Mouse (Mus musculus) lung, adult 2 months (tissue): ENCODE results near the gene Vamp5. TPM values are rescaled to one million over a fixed set of nuclear protein-coding genes. Genes with fewer than 3 reads are reported as not detected.
A peak's percentile ranks its signal among the peaks of the same experiment; 100 is the strongest.

ENCODE experiments used
- DNase-seq: peaks from one replicate; pipeline ENCODE4 v3.0.0; 2022
- H3K4me1 ChIP-seq: fragments of 200-500 bp; 2 replicates; pipeline ENCODE4 v1.6.1; 2011; ENCODE audit warnings: low read length; ENCODE audit not compliant: control insufficient read depth, insufficient read depth
- H3K4me3 ChIP-seq: fragments of 200-500 bp; replicated peaks from 2 replicates; pipeline ENCODE3; 2011; ENCODE audit warnings: low read depth, mild to moderate bottlenecking, control low read depth, low read length; ENCODE audit errors: extremely low read depth
- CTCF ChIP-seq: fragments of 200-500 bp; IDR thresholded peaks from 2 replicates; pipeline ENCODE4 v1.5.1; 2011; ENCODE audit warnings: mild to moderate bottlenecking, low read length, control low read depth; ENCODE audit not compliant: insufficient read depth
- POLR2A ChIP-seq: fragments of 200-500 bp; IDR thresholded peaks from 2 replicates; pipeline ENCODE4 v1.6.1; 2011; ENCODE audit warnings: low read depth, mild to moderate bottlenecking, control low read depth, low read length, borderline replicate concordance; ENCODE audit errors: extremely low read depth
- WGBS: fragments of 180-500 bp; shearing (Covaris S2); methylation state at CpG from one replicate; pipeline ENCODE4 v1.1.7; 2018; 5-methylcytosine and 5-hydroxymethylcytosine counted together
- polyA plus RNA-seq: library from polyadenylated mRNA; depleted of rRNA; stranded (reverse); fragments of >200 nt; gene quantifications from 2 replicates; pipeline ENCODE4 v1.2.3, GENCODE M21; 2012

Gene Vamp5
- polyA plus RNA-seq, 1 experiment: 91.7 TPM

GRCm38 (mm10) chr6:72414076-72414756 is 33.9 kb upstream of the Vamp5 start, which contains the start of gene Ggcx:
TSS of gene Ggcx (plus strand) at chr6:72414308.
- peak; percentile 97 for DNase-seq
- TF ChIP-seq POLR2A (peak; percentile 97), CTCF (no peak)
- Histone ChIP-seq H3K4me1 (0 out of 2 replicates have a peak, but pooled peaks cover 3% of the 10 kb centered on the region), H3K4me3 (peak within 1 kb of the TSS; percentile 82)
- WGBS: under 1% methylated on average over 33 of the region's 33 CpGs

GRCm38 (mm10) chr6:72410518-72410917 is 30.2 kb upstream of the Vamp5 start:
- Histone ChIP-seq H3K4me3 (no peak overlapping the region), H3K4me1 (0 out of 2 replicates have a peak, but pooled peaks cover 3% of the 10 kb centered on the region)
- no peak for DNase-seq
- no peak for TF ChIP-seq POLR2A
- TF ChIP-seq CTCF: no peak
- 64% methylated on average over 7 of the region's 7 CpGs for WGBS

DNA sequence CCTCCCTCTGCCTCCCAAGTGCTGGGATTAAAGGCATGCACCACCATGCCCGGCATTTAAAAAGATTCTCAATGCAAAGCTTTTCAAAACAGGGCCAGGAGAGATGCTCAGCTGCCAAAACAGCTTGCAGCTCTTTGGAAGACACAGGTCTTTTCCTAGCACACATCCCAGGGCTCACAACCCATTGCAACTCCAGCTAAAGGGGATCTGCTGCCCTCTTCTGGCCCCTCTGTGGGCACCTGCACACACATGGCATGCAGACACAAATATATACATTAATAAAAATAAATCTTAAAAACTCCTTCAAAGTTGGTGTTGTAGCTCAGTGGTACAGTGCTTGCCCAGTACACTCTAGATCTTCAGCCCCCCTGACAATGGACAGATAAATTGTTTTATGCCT is 29.7 kb upstream of the Vamp5 start:
- TF ChIP-seq POLR2A (no peak), CTCF (no peak)
- whole genome bisulfite sequencing: 32% methylated on average over 1 of the region's 1 CpGs

GRCm38 (mm10) chr6:72409567-72409966 is 29.3 kb upstream of the Vamp5 start:
- DNase-seq: peak; percentile 56
- no peaks in the 10 kb centered on the region for H3K4me1 ChIP-seq
- H3K4me3 ChIP-seq: no peak overlapping the region
- TF ChIP-seq POLR2A: no peak
- TF ChIP-seq CTCF: peak; percentile 43
- 16% methylated on average over 3 of the region's 3 CpGs for WGBS

More for the DNA sequence above, 29.7 kb upstream of the Vamp5 start:
- no peak for DNase-seq
- no peak overlapping the region for H3K4me3 ChIP-seq
- 0 out of 2 replicates have a peak, but pooled peaks cover 1% of the 10 kb centered on the region for H3K4me1 ChIP-seq

DNA sequence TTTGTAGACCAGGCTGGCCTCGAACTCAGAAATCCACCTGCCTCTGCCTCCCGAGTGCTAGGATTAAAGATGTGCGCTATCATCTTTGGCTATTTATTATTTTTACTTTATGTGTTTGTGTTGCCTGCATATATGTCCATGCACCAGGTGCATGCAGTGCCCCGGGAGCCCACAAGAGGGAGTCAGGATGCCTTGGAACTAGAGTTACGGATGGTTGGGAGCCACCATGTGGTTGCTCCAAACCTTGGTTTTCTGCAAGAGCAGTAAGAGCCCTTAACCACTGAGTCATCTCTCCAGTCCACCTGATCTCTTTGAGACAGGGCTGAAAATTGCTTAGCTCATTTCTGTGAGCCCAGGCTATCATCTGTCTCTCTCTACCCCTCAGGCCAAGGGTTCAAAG is 26.9 kb upstream of the Vamp5 start:
- H3K4me3 ChIP-seq: no peak overlapping the region
- WGBS: 2% methylated on average over 5 of the region's 5 CpGs
- peak; percentile 78 for DNase-seq
- no peaks in the 10 kb centered on the region for H3K4me1 ChIP-seq
- TF ChIP-seq POLR2A: no peak
- TF ChIP-seq CTCF: peak; percentile 99

- 81% methylated on average over 7 of the region's 7 CpGs for WGBS
- Histone ChIP-seq H3K4me1 (no peaks in the 10 kb centered on the region), H3K4me3 (no peak overlapping the region)
- no peak for DNase-seq
- no peak for TF ChIP-seq POLR2A
- no peak for TF ChIP-seq CTCF
Measured at GRCm38 (mm10) chr6:72405356-72405755, 25.1 kb upstream of the Vamp5 start.

DNA sequence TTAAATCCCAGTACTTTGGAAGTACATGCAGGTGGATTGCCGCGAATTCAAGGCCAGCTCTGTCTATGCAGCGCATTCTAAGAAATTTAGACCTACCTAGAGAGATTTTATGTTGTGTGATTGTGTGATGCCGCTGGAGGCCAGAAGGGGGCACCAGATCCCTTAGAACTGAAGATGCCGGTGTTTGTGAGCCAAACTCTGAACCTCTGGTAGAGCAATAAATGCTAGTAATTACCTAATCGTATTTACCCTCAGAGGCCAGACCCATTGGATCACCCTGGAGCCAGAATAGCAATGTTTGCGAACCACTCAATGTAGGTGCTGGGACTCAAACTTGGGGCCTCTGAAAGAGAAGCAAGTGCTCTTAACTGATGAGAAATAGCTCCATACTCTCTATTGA is 21.6 kb upstream of the Vamp5 start:
- no peaks in the 10 kb centered on the region for H3K4me1 ChIP-seq
- no peak overlapping the region for H3K4me3 ChIP-seq
- peak; percentile 83 for TF ChIP-seq CTCF
- TF ChIP-seq POLR2A: no peak
- WGBS: 12% methylated on average over 7 of the region's 7 CpGs
- peak; percentile 81 for DNase-seq

GRCm38 (mm10) chr6:72399967-72400366 is 19.7 kb upstream of the Vamp5 start:
- DNase-seq: no peak
- no peak for TF ChIP-seq CTCF
- H3K4me3 ChIP-seq: no peak overlapping the region
- H3K4me1 ChIP-seq: no peaks in the 10 kb centered on the region
- WGBS: 50% methylated on average over 2 of the region's 2 CpGs

- peak; percentile 45 for DNase-seq
- TF ChIP-seq POLR2A (no peak), CTCF (no peak)
- no peak overlapping the region for H3K4me3 ChIP-seq
- H3K4me1 ChIP-seq: peaks cover 4% of the 10 kb centered on the region; the same call in 1 of the 2 replicates
- WGBS: 71% methylated on average over 10 of the region's 10 CpGs
Measured at GRCm38 (mm10) chr6:72396837-72397251, 16.6 kb upstream of the Vamp5 start.

DNA sequence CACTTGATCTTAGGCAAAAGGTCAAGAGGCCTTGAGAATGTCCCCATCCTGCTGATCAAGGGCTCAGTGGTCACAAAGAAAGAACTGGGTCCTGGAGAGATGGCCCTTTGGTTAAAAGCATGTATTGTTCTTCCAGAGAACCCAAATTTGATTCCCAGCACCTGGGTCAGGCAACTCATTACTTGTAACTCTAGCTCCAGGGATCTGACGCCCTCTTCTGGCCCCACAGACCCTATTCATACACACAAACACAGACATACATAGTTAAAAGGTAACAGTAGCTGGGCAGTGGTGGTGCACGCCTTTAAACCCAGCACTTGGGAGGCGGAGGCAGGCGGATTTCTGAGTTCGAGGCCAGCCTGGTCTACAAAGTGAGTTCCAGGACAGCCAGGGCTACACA is 12.1 kb upstream of the Vamp5 start:
- no peak overlapping the region for H3K4me3 ChIP-seq
- no peak for DNase-seq
- WGBS: 95% methylated on average over 5 of the region's 5 CpGs
- peaks cover 10% of the 10 kb centered on the region for H3K4me1 ChIP-seq
- TF ChIP-seq CTCF (no peak), POLR2A (no peak)
